Mouse (Mus musculus): ENCODE results near the gene Pip5k1b. TPM values are rescaled to one million over a fixed set of nuclear protein-coding genes. Genes with fewer than 3 reads are reported as not detected.

Pip5k1b gene
- total RNA-seq, 2 experiments from 2014 or later, result 9.7 to 19.9 TPM

- ATAC-seq (replicated peaks; ENCODE audit: poor library complexity, severe bottlenecking), result peak; percentile 51
Measured at GRCm38 (mm10) chr19:24431381-24431780, 124.3 kb downstream of the Pip5k1b start.

DNA sequence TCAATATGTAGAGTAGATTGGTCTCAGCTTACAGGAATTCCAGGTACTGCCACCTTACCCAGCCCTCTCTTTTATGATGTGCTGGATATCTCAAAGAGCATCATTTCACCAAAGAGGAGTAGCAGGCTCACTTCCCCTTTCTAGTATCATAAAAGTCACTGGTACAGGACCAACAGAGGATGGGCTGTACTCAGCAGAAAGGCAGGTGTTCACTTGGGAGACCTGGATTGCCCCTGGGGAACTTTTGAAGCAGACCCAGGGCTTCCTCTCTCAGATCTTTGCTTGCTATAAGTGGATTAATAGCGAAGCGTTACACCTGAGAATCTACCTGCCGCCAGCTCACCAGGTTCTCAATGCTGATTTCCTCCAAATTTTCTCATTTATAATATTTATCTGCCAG lies 127.7 kb downstream of the Pip5k1b start:
- no peak for ATAC-seq (replicated peaks; ENCODE audit: poor library complexity, severe bottlenecking)

DNA sequence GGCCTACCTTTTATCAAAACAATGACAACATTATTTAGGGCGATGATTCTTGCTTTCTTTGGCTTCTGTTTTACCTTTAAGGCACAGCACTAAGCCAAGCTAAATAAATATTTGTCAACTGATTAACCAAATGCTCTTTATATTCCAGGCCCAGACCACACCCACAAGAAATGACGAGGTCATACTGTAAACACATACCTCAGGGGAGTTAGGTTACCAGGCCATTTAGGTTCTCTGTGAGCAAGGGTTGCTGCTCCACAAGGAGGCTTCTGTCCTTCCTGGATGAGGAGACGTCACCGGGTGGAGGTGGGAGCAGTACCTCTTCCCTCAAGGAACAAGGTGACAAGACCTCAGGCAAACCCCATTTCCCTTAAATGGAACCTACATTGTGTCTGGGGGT lies 128.4 kb downstream of the Pip5k1b start:
- ATAC-seq (replicated peaks; ENCODE audit: poor library complexity, severe bottlenecking), result no peak

- ATAC-seq (replicated peaks; ENCODE audit: poor library complexity, severe bottlenecking), result no peak
Measured at GRCm38 (mm10) chr19:24426759-24427181, 128.9 kb downstream of the Pip5k1b start.

- ATAC-seq (replicated peaks; ENCODE audit: poor library complexity, severe bottlenecking), result no peak
Measured at GRCm38 (mm10) chr19:24418030-24418429, 137.6 kb downstream of the Pip5k1b start.

- ATAC-seq (replicated peaks; ENCODE audit: poor library complexity, severe bottlenecking), result peak; percentile 79
Measured at GRCm38 (mm10) chr19:24417659-24418004, 138.0 kb downstream of the Pip5k1b start.

DNA sequence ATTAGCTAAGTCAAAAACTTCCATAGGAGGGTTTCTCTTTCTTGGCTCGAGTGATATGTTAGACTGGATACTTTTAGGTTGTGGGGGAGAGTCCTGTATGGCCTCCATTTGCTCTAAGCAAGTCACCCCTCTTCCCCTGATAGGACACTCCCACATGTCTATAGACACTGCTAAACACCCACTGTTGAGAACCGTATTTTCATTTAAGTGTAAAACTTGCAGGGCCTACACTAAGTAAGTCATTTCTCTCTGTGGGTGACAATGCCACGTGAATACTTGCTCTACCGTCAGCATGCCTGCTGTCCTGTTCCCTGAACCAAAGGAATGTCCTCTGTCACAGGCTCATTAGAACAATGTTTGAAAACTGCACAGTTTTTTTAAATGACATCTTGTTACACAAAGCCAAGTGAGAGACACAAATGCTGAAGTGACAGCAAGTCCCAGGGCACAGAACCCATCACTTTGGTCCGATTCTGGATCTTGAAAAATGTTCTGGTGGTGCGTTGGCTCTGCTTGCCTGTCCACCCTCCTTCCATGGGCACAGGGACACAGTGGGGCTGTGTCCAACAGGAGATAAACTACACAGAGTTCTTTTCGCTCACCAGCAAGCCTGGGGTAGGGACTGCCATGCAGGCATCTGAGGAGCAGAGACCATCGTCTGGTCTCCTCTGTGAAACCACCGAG lies 138.6 kb downstream of the Pip5k1b start:
- no peak for ATAC-seq (replicated peaks; ENCODE audit: poor library complexity, severe bottlenecking)

- ATAC-seq (replicated peaks; ENCODE audit: poor library complexity, severe bottlenecking), result no peak
Measured at GRCm38 (mm10) chr19:24415778-24416621, 139.7 kb downstream of the Pip5k1b start.

DNA sequence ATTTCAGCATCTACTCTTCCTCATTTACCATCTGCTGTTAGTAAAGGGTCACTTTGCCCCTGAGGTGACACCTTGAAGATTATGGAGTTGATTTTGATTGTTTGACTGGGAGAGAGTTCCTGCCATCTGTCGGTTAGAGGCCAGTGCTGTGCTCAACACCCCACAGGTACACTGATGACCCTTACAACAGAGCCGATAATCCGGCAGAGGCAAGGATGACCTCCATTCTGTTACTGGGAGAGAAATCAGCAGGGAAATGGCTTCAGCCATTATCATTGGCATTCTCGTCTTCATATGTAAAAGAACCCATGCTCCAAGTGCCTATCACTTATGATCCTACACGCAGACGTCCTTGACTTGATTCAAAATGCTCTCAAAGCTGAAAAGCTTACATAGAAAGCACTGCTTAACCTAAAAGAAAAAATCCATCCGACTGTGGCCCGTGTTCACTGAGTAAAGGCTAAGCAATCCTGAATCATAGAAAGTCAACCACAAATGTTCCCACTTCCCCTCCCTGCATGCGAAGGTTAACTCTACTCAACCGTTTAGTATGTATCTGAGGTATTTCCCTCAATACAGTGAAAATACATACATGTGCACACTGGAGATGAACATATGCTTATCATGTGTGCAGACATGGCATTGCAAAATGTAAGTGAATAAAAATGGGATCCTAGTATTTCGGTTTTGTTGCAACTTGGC lies 146.7 kb downstream of the Pip5k1b start:
- ATAC-seq (replicated peaks; ENCODE audit: poor library complexity, severe bottlenecking), result peak; percentile 75

GRCm38 (mm10) chr19:24404716-24405115 lies 151.0 kb downstream of the Pip5k1b start:
- no peak for ATAC-seq (replicated peaks; ENCODE audit: poor library complexity, severe bottlenecking)

DNA sequence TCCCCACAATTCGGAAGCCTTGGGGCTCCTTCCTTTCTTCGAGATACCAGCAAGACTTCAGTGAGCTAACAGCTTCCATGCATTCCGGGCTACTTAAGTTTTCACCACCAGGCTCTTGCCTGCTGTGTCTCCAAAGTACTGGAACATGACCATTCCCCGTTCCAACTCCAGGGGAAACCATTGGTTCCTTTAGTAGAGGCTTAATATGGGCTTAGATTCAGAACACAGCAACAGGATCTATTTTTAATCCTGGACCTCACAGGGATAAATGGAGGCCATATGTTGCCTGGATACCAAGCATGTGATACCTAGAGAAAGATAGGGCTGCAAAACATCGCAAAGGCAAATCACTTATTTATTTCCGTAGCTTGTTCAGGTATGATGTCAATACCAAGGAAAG lies 152.4 kb downstream of the Pip5k1b start:
- ATAC-seq (replicated peaks; ENCODE audit: poor library complexity, severe bottlenecking), result no peak

- ATAC-seq (replicated peaks; ENCODE audit: poor library complexity, severe bottlenecking), result no peak
Measured at GRCm38 (mm10) chr19:24393920-24394319, 161.8 kb downstream of the Pip5k1b start.

DNA sequence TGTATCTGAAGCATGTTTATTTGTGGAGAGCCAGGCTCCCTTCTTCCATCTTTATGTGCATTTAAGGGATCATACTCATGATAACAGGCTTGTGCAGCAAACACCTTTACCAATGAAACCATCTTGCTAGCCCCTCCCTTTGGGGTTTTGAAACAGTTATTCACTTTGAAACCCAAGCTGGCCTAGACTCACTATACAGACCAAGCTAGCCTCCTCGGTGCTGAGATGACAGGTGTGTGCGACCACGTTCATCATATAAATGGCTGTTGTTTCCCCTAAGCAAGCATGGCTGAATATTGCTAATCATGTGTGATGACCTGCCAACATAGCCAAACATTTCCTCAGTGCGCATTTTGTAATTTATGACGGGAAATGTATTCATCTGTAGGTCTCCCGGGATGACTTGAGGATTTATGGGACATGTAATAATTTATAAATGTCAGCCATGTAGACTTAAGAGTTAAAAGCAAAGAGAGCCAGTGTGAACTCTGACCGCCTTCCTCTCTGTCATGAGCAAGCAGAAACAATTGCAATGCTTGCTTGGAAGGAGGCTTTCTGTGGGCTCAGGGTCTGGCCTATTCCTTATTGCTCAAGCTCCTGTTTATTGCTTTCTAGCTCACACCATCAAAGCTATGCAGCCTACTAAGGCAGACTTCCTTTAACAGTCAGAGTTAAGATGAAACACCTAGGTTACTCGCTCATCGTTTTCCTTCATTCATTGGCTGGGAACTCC lies 164.0 kb downstream of the Pip5k1b start:
- no peak for ATAC-seq (replicated peaks; ENCODE audit: poor library complexity, severe bottlenecking)

- no peak for ATAC-seq (replicated peaks; ENCODE audit: poor library complexity, severe bottlenecking)
Measured at GRCm38 (mm10) chr19:24386956-24387865, 168.5 kb downstream of the Pip5k1b start.

GRCm38 (mm10) chr19:24378470-24378869 lies 177.2 kb downstream of the Pip5k1b start:
- ATAC-seq (replicated peaks; ENCODE audit: poor library complexity, severe bottlenecking), result no peak

DNA sequence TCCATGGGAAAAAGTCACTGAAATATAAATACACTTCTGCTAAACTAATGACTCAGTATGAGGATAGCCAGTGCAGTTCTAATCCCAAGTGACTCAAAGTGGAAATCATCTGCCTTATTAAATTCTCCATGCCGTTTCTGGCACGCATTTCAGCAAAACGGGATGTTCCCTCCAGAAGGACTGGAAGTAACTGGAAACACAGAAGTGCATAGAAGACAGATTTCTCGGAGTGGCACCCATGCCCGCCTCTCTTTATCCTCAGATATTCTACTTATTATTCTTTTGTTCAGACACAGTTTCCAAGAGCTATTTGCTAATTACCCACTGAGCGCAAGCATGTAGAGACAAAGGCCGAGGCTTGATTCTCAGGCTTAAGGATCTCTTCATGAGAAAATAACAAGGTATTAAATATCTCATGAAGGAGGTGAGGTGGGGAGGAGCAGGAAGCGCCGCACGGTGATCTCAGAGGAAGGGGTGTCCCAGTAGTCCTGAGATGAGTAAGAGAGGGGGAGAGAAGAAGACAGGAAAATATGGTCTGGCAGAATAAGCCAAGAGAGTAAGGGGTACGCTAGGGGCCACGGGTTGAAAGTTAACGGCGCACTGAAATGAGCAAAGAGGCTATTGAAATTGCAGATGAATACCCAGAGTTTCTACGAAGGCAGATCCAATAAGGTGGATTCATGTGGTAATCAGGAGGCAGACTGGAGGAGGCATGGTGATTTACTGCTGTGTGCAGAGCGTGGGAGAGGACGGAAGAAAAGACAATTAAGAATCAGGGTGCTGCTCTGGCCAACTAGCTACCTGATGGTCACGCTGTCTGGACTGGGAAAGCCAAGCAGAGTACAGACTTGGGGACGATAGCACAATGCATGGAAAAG lies 183.7 kb downstream of the Pip5k1b start:
- ATAC-seq (replicated peaks; ENCODE audit: poor library complexity, severe bottlenecking), result no peak

DNA sequence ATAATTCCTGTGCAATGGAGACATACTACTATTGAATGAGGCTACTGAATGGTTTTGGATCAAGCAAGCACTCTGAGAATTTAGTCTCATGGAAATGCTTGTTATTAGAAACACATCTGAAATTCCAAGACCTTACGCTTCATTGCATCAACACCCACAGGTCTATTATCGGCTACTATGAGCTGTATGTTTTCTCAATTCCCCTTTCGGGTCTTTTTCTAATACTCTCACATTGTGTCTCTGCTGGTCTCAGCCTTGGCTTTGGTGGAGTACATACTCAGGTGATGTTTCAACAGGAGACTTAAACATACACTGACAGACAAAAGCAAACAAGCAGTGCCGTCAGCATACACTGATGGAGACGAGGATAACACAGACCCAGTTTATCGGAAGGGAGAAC lies 187.3 kb downstream of the Pip5k1b start:
- no peak for ATAC-seq (replicated peaks; ENCODE audit: poor library complexity, severe bottlenecking)

DNA sequence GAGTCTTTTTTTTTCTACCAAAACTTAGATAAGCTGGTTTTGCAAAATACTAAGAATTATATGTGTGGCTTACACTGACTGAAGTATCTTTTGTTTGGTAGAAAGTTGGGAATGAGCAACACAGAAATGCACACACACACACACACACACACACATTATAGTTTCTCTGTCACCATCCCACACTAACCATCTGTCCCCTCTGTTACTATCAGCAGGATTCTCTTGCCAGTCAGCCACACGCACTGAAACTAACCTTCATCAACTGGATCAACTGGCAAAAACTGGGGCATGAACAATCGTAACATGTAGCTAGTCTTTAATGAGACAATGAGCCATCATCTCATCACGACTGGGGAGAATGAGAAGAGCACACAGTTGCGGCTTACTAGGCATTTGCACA lies 187.9 kb downstream of the Pip5k1b start:
- ATAC-seq (replicated peaks; ENCODE audit: poor library complexity, severe bottlenecking), result no peak

DNA sequence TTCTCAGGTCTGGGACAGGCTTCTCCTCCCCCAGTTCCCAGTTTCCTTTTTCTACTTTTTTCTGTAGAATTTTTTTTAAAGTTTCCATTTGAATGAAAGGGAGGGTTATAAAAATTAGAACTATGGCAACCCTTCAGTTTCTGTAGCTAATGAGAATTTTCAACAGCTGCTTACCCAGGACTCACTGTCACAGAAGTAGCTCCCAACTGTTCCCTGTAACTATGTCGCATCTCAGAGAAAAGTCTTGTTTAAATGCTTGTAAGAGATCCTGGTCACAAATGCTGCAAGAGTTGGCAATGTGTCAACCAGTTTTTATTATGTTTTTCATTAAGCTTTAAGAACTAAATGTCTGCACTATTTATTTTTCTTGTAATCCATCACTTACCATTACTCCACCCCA lies 188.9 kb downstream of the Pip5k1b start:
- no peak for ATAC-seq (replicated peaks; ENCODE audit: poor library complexity, severe bottlenecking)

Measured in granulocyte monocyte progenitor cell, adult 5-6 weeks (primary cell).